Mouse (Mus musculus) stomach, embryonic 15.5 days (tissue): Measurements from ENCODE around the gene Mettl15. TPM values are rescaled to one million over a fixed set of nuclear protein-coding genes. Genes with fewer than 3 reads are reported as not detected.
"Not testable (repeated sequence)": the region's sequence is repeated elsewhere in the genome, so short reads cannot be mapped to it uniquely, and the experiment has no call there.

ENCODE experiments used
- ATAC-seq: fragments of 200-750 bp; cut with Nextera tagmentation; 2 replicates; pipeline ENCODE4 v1.8.0; 2017; ENCODE audit warnings: low read depth, moderate number of reproducible peaks, moderate TSS enrichment; ENCODE audit not compliant: insufficient read depth, low FRiP score
- H3K27ac ChIP-seq: fragments of 300-500 bp; sonication (generic); 2 replicates; pipeline ENCODE4 v1.5.1; 2015; ENCODE audit warnings: mild to moderate bottlenecking, inconsistent platforms
- H3K27me3 ChIP-seq: fragments of 300-500 bp; sonication (generic); replicated peaks from 2 replicates; pipeline ENCODE4 v1.6.1; 2015; ENCODE audit warnings: inconsistent platforms
- H3K36me3 ChIP-seq: fragments of 300-500 bp; sonication (generic); 2 replicates; pipeline ENCODE4 v1.6.1; 2015; ENCODE audit warnings: inconsistent platforms
- H3K4me1 ChIP-seq: fragments of 300-500 bp; sonication (generic); 2 replicates; pipeline ENCODE4 v1.6.1; 2015; ENCODE audit warnings: inconsistent platforms
- H3K4me2 ChIP-seq: fragments of 300-500 bp; sonication (generic); 2 replicates; pipeline ENCODE4 v1.6.1; 2015; ENCODE audit warnings: mild to moderate bottlenecking, inconsistent platforms
- H3K4me3 ChIP-seq: fragments of 300-500 bp; sonication (generic); replicated peaks from 2 replicates; pipeline ENCODE4 v1.5.1; 2015; ENCODE audit warnings: inconsistent platforms
- H3K9ac ChIP-seq: fragments of 300-500 bp; sonication (generic); 2 replicates; pipeline ENCODE4 v1.6.1; 2015; ENCODE audit warnings: inconsistent platforms
- H3K9me3 ChIP-seq: fragments of 300-500 bp; sonication (generic); 2 replicates; pipeline ENCODE4 v1.6.1; 2016; ENCODE audit warnings: inconsistent platforms
- WGBS: fragments of 180-500 bp; shearing (Covaris S2); methylation state at CpG from one replicate; pipeline ENCODE4 v1.1.7; 2015; 5-methylcytosine and 5-hydroxymethylcytosine counted together
- polyA plus RNA-seq: library from polyadenylated mRNA; unstranded; fragments of >200 nt; fragmentation: Nextera tagmentation; extraction: Ambion mirVana; gene quantifications from 2 replicates; pipeline ENCODE4 v1.2.1, GENCODE M21; 2015

Gene Mettl15
- polyA plus RNA-seq, 1 experiment from 2014 or later = 12.7 TPM

DNA sequence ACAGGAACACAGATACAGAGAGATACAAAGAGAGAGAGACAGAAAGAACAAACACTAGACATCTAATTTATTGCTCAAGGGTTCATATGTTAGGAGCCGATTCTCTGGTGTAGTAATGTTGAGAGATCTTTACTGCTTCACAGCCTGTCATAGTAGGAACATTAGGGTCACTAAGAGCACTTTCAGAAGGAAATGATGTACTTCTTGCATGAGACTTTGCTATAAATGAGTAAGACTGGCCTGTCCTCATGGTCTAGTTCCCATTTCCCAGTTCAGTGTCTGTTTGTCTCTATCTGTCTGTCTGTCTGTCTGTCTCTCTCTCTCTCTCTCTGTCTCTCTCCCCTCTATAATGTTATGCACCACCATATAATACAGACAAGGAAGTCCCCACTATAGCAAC is 7.5 kb downstream of the Mettl15 start:
- Histone ChIP-seq H3K4me2 (no peak overlapping the region), H3K27ac (no peak overlapping the region), H3K36me3 (no peaks in the 10 kb centered on the region), H3K9ac (no peak overlapping the region), H3K9me3 (no peaks in the 10 kb centered on the region), H3K4me1 (no peaks in the 10 kb centered on the region), H3K27me3 (no peaks in the 10 kb centered on the region), H3K4me3 (no peak overlapping the region)
- no peak for ATAC-seq
- WGBS = 74% methylated on average over 1 of the region's 1 CpGs

DNA sequence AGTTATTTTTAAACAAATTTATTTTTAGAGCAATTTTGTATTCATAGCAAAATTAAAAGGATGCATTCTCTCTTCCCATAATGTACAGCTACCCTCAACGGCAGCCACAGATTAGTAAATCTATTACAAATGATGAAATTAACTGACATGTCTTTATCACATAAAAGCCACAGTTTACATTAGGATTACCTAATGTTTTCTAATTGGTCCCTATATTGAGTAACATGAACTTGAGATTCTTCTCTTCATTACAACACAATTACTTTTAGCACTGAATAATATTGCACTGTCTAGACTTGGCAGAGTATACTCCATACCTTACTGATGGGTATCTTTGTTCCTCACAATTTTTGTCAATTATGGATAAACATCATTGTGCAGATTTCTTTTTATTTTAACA is 17.8 kb downstream of the Mettl15 start:
- H3K27me3 ChIP-seq = no peaks in the 10 kb centered on the region
- 75% methylated on average over 1 of the region's 1 CpGs for WGBS
- no peaks in the 10 kb centered on the region for H3K36me3 ChIP-seq
- H3K4me2 ChIP-seq = no peak overlapping the region
- H3K4me1 ChIP-seq = no peaks in the 10 kb centered on the region
- H3K9ac ChIP-seq = no peak overlapping the region
- ATAC-seq = no peak
- no peak overlapping the region for H3K27ac ChIP-seq
- H3K4me3 ChIP-seq = no peak overlapping the region
- H3K9me3 ChIP-seq = no peaks in the 10 kb centered on the region

DNA sequence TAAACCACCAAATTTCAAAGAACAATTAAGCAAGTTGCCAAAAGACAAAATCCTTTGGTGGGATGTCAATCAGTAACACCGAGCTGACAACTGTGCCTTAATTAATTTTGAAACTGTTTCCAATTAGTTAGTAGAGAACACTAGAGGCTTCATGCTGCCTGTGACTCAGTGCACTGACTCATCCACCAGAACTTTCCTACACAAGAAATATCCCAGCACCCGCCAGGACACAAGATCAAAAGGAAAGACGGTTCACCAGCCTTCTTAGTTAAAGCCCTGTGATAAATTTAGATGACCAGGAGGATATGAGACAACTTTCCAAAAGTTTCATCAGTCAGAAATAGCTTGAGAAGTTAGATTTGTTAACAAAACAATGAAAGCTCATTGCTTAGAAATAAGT is 38.6 kb downstream of the Mettl15 start:
- H3K4me1 ChIP-seq = no peaks in the 10 kb centered on the region
- no peaks in the 10 kb centered on the region for H3K9me3 ChIP-seq
- no peak overlapping the region for H3K4me3 ChIP-seq
- no peak for ATAC-seq
- no peaks in the 10 kb centered on the region for H3K36me3 ChIP-seq
- H3K9ac ChIP-seq = no peak overlapping the region
- WGBS = 66% methylated on average over 3 of the region's 3 CpGs
- no peak overlapping the region for H3K27ac ChIP-seq
- H3K27me3 ChIP-seq = no peaks in the 10 kb centered on the region
- H3K4me2 ChIP-seq = no peak overlapping the region

DNA sequence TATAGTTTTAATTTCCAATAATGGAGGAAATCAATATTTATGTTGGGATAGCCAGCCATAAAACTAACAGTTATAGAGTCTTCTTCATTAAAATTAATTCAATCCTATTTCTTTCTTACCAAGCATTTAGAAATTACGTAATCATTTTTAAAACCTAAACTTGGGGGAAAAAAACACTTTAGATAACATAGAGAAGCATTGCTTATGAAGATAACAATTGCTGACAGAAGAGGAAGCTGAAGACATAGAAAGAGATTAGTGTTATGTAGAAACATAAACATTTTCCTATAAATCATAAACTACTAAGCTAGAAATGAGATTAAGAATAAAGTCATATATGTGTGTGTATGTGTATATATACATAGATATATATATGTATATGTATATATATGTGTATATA is 44.8 kb downstream of the Mettl15 start:
- 88% methylated on average over 1 of the region's 1 CpGs for WGBS
- Histone ChIP-seq H3K27ac (no peak overlapping the region), H3K36me3 (no peaks in the 10 kb centered on the region), H3K9ac (no peak overlapping the region), H3K9me3 (no peaks in the 10 kb centered on the region), H3K4me1 (no peaks in the 10 kb centered on the region), H3K4me3 (no peak overlapping the region), H3K27me3 (no peaks in the 10 kb centered on the region), H3K4me2 (no peak overlapping the region)
- no peak for ATAC-seq

DNA sequence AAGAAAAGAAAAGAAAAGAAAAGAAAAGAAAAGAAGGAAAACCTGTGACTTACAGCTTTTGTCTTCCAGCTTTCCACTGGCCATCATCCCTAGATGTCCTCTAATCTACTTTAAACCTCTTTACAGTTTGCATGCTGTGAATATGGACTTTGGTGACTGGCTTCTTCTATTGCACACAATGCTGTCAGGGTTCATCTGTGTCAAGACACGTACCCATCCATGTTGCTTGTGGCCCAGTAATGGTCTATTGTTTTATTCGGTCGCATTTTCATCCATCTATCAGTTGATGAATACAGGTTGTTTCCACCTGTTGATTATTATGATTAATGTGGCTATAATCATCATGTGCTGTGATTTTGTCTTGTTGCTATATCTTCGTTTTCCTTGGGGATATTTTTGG is 46.7 kb downstream of the Mettl15 start:
- no peak overlapping the region for H3K4me2 ChIP-seq
- no peaks in the 10 kb centered on the region for H3K4me1 ChIP-seq
- no peak overlapping the region for H3K9ac ChIP-seq
- H3K27ac ChIP-seq = no peak overlapping the region
- H3K27me3 ChIP-seq = no peaks in the 10 kb centered on the region
- no peak overlapping the region for H3K4me3 ChIP-seq
- H3K36me3 ChIP-seq = no peaks in the 10 kb centered on the region
- 85% methylated on average over 4 of the region's 4 CpGs for WGBS
- H3K9me3 ChIP-seq = no peaks in the 10 kb centered on the region
- no peak for ATAC-seq

DNA sequence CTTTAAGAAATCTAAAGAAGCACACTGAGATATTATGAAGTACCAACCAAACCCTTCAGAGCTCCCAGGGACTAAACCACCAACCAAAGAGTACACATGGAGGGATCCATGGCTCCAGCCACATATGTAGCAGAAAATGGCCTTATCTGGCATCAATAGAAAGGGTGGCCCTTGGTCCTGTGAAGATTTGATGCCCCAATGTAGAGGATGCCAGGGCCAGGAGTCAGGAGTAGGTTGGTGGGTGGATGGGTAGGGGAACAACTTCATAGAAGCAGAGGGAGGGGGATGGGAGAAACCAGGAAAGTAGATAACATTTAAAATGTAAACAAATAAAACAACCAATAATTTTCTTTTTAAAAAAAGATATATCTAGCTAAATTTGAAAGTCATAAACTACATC is 50.1 kb downstream of the Mettl15 start:
- H3K36me3 ChIP-seq = no peaks in the 10 kb centered on the region
- H3K4me3 ChIP-seq = no peak overlapping the region
- ATAC-seq = no peak
- H3K9me3 ChIP-seq = no peaks in the 10 kb centered on the region
- H3K27ac ChIP-seq = no peak overlapping the region
- H3K4me1 ChIP-seq = no peaks in the 10 kb centered on the region
- H3K27me3 ChIP-seq = no peaks in the 10 kb centered on the region
- no peak overlapping the region for H3K9ac ChIP-seq
- no peak overlapping the region for H3K4me2 ChIP-seq

DNA sequence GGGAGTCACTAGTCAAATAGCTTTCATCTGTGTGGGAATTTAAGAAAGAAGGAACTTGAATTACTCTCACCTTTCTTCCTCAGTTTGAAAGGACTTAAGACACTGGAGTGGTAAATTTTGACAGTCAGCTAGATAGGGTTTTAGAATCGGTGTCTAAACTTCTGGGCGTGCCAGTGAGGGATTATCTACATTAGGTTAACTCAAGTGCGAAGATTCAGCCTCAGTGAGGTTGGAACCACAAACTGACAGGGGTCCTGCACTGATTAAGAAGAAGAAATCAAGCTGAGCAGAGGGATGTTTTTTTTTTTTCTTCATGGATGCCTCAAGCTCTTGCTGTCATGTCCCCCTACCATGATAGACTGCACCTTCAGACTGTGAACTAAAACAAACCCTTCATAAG is 53.4 kb downstream of the Mettl15 start:
- Histone ChIP-seq H3K27me3 (no peaks in the 10 kb centered on the region), H3K4me2 (no peak overlapping the region), H3K4me3 (no peak overlapping the region), H3K9me3 (no peaks in the 10 kb centered on the region), H3K4me1 (no peaks in the 10 kb centered on the region), H3K9ac (no peak overlapping the region), H3K27ac (no peak overlapping the region), H3K36me3 (no peaks in the 10 kb centered on the region)
- WGBS = 68% methylated on average over 3 of the region's 3 CpGs
- ATAC-seq = no peak

DNA sequence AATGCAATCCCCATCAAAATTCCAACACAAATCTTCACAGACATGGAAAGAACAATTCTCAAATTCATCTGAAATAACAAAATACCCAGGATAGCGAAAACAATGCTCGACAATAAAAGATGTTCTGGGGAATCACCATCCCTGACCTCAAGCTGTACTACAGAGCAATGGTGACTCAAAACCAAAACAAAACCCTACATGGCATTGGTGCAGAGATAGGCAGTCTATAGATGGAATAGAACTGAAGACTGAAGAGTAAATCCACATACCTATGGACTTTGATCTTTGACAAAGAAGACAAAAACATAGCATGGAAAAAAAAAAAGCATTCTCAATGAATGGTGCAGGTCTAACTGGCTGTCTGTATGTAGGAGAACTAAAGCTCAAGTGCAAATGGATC is 59.1 kb downstream of the Mettl15 start:
- Histone ChIP-seq H3K4me2 (no peak overlapping the region), H3K27me3 (no peaks in the 10 kb centered on the region), H3K4me3 (no peak overlapping the region), H3K36me3 (no peaks in the 10 kb centered on the region), H3K27ac (no peak overlapping the region), H3K9ac (no peak overlapping the region), H3K9me3 (no peaks in the 10 kb centered on the region), H3K4me1 (no peaks in the 10 kb centered on the region)
- no peak for ATAC-seq
- 91% methylated on average over 2 of the region's 2 CpGs for WGBS

DNA sequence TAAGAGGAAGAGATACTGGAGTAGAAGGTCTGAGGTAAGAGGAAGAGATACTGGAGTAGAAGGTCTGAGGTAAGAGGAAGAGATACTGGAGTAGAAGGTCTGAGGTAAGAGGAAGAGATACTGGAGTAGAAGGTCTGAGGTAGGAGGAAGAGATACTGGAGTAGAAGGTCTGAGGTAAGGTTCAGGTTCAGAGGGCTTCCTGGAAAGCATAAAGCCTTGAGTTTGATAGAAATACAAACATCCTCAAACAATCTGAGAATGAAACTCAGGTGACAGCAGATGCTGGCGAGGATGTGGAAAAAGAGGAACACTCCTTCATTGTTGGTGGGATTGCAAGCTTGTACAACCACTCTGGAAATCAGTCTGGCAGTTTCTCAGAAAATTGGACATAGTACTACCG is 63.9 kb downstream of the Mettl15 start:
- WGBS = 86% methylated on average over 2 of the region's 2 CpGs
- not testable (repeated sequence) for ATAC-seq

DNA sequence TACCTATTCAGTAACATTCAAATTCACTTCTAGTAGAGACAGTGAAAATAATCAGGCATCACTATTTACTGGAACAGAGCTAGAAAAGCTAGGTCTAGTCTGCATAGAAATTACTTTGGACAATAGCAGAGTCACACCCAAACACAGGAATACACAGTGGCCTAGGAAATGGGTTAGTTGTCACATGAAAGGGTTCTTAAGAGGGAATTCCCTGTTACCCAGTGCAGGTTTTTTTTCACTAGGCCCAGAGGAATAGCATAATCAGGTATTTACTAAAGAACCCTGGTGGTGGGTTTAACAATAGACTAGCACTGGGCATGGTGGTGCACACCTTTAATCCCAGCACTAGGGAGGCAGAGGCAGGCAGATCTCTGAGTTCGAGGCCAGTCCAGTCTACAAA is 69.9 kb downstream of the Mettl15 start:
- not testable (repeated sequence) for H3K4me3 ChIP-seq, H3K36me3 ChIP-seq, H3K4me1 ChIP-seq, H3K9ac ChIP-seq, H3K27me3 ChIP-seq, H3K27ac ChIP-seq, ATAC-seq, H3K4me2 ChIP-seq, H3K9me3 ChIP-seq
- WGBS = 84% methylated on average over 1 of the region's 1 CpGs

More for the DNA sequence above, 63.9 kb downstream of the Mettl15 start:
- not testable (repeated sequence) for H3K27ac ChIP-seq, H3K9ac ChIP-seq, H3K4me1 ChIP-seq, H3K4me3 ChIP-seq, H3K9me3 ChIP-seq, H3K4me2 ChIP-seq, H3K36me3 ChIP-seq, H3K27me3 ChIP-seq

DNA sequence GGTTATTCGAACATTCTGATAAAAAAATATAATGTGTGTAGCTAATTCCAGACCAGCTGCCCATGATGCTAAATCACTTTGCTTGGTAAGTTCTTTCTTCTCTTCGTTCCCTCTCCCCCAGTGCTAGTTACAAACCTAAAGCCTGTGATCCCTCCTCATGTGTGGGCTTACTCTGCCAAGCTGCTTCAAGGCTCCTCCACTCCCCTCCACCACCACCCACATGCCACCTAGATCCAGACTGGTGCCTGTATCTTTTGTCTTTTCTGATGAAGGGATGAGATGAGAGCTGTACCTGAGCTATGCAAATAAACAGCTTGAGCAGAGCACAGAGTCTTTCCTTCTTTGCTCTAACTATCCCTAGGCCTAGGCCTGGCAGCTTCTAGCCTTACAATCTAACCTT is 72.5 kb downstream of the Mettl15 start:
- WGBS = 73% methylated on average over 2 of the region's 2 CpGs
- Histone ChIP-seq H3K36me3 (no peaks in the 10 kb centered on the region), H3K27ac (no peak overlapping the region)

DNA sequence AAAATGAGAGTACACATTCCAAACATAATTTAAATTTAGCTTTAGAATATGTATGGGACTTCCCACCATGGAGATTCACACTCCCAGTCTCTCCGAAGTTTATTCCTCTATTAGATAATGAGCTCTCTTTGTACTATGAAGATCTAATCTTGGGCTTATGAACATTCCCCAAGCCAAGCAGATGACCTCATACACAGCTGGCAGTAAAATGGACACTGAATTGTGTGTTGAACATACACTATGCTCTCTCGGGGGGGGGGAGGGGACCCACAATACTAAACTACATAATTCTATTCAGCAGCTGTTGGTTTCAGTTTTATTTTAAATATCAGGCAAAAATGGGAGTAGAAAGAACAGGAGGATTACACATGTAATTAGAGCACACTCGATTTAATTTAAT is 97.6 kb downstream of the Mettl15 start:
- Histone ChIP-seq H3K36me3 (no peaks in the 10 kb centered on the region), H3K4me3 (no peak overlapping the region), H3K27me3 (no peaks in the 10 kb centered on the region), H3K27ac (no peak overlapping the region), H3K4me2 (no peak overlapping the region), H3K9me3 (no peaks in the 10 kb centered on the region), H3K4me1 (no peaks in the 10 kb centered on the region), H3K9ac (no peak overlapping the region)
- ATAC-seq = no peak
- 70% methylated on average over 3 of the region's 3 CpGs for WGBS

More for the DNA sequence above, 72.5 kb downstream of the Mettl15 start:
- Histone ChIP-seq H3K9ac (no peak overlapping the region), H3K4me1 (no peaks in the 10 kb centered on the region), H3K4me2 (no peak overlapping the region), H3K27me3 (no peaks in the 10 kb centered on the region), H3K4me3 (no peak overlapping the region), H3K9me3 (no peaks in the 10 kb centered on the region)
- no peak for ATAC-seq

DNA sequence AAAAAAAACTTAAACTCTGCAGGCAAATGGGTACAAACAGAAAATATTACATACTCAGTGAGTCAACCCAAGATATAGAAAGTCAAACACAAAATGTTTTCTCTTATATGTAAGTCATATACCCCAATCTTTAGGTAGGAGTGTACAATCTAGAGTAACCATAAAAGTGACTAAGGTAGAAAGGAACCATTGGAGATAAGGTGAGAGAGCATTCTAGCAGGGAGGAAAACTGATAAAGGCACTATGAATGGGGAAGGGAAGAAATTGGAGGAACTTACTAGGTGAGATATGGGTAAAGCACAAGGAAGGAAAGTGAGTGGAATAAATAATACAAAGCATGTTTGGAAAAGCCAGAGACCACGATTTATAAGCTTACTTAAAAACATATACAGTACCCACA is 122.0 kb downstream of the Mettl15 start:
- Histone ChIP-seq H3K27me3 (no peaks in the 10 kb centered on the region), H3K27ac (no peak overlapping the region), H3K9ac (no peak overlapping the region), H3K4me2 (no peak overlapping the region), H3K9me3 (no peaks in the 10 kb centered on the region), H3K36me3 (no peaks in the 10 kb centered on the region), H3K4me1 (no peaks in the 10 kb centered on the region), H3K4me3 (no peak overlapping the region)
- WGBS = 44% methylated on average over 1 of the region's 1 CpGs
- no peak for ATAC-seq
